Mouse (Mus musculus): Measurements from ENCODE around the gene Gm3646.

Gene Gm3646

GRCm38 (mm10) chr1:39781835-39782234 lies 23.3 kb downstream of the Gm3646 start:
- in situ Hi-C loops (cut with MboI; ENCODE audit: low sequenced_read_pairs) = no loop called here

GRCm38 (mm10) chr1:39779111-39779980 lies 25.8 kb downstream of the Gm3646 start:
- in situ Hi-C loops (cut with MboI; ENCODE audit: low sequenced_read_pairs) = no loop called here

DNA sequence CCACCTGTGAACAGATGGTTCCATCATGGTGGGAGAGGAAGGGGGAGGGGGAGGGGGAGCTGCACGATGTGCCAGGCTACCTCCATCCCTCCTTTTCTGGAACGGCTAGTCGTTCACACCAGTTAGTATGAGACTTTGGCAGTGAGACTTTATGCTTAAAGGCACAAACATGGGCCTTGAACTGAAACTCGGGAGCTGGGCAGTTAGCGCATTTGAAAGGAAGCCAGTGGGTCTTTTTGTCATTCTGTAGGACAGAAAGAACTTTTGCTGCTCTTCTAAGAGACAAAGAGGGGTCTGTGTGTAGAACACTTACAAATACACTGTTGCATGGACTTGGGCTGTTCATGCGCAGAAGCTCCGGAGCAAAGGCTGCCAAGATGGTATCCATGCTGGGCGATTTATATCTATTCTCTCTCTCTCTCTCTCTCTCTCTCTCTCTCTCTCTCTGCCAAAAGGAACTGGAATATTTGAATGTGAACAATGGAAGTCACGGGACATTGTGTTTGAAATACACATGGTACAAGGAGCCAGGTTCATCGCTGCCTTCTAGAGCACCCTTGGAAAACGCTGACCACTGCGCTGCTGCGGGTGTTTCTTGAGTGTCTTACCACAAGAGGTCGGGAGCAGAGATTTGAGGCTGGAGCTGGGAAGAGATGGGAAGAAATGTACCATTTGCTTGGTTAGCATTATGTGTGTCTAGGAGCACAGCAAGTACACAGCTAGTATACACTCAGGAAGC lies 31.0 kb downstream of the Gm3646 start:
- in situ Hi-C loops (cut with MboI; ENCODE audit: low sequenced_read_pairs) = no loop called here

- in situ Hi-C loops (cut with MboI; ENCODE audit: low sequenced_read_pairs) = no loop called here
These were observed 31.6 kb downstream of the Gm3646 start for GRCm38 (mm10) chr1:39773551-39773950.

- in situ Hi-C loops (cut with MboI; ENCODE audit: low sequenced_read_pairs) = no loop called here
These were observed 32.6 kb downstream of the Gm3646 start for GRCm38 (mm10) chr1:39772401-39773095.

GRCm38 (mm10) chr1:39770436-39770835 lies 34.7 kb downstream of the Gm3646 start:
- in situ Hi-C loops (cut with MboI; ENCODE audit: low sequenced_read_pairs) = no loop called here

- in situ Hi-C loops (cut with MboI; ENCODE audit: low sequenced_read_pairs) = no loop called here
These were observed 37.1 kb downstream of the Gm3646 start for GRCm38 (mm10) chr1:39768017-39768416.

- in situ Hi-C loops (cut with MboI; ENCODE audit: low sequenced_read_pairs) = no loop called here
These were observed 39.2 kb downstream of the Gm3646 start for GRCm38 (mm10) chr1:39765854-39766493.

GRCm38 (mm10) chr1:39762025-39762370 lies 43.1 kb downstream of the Gm3646 start:
- in situ Hi-C loops (cut with MboI; ENCODE audit: low sequenced_read_pairs) = no loop called here

- in situ Hi-C loops (cut with MboI; ENCODE audit: low sequenced_read_pairs) = no loop called here
These were observed 43.7 kb downstream of the Gm3646 start for GRCm38 (mm10) chr1:39761211-39762024.

DNA sequence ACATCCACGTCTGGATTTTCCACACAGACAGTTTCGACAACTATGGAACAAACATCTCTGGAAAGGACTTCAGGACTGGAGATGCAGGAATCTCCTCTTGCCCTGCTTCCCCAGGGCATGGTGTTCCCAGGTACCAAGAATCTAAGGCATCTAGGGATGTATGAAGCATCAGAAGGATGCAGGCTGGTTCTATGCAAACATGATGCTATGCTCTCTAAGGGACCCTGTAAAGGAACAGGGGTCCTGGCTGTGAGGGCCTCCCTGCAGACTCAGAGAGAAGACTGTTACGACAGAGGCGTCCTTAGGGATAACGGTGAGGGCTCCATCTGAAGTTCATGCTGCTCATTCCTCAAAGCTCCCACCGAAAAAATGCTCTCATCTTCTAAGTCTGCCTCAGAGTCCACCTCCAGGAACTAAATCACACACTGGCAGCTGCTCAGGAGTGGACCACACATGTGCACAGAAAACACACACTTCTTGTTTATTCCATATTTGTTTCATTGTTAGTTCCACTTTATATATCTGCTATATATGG lies 44.9 kb downstream of the Gm3646 start:
- in situ Hi-C loops (cut with MboI; ENCODE audit: low sequenced_read_pairs) = no loop called here

- in situ Hi-C loops (cut with MboI; ENCODE audit: low sequenced_read_pairs) = no loop called here
These were observed 45.6 kb downstream of the Gm3646 start for GRCm38 (mm10) chr1:39759231-39760175.

DNA sequence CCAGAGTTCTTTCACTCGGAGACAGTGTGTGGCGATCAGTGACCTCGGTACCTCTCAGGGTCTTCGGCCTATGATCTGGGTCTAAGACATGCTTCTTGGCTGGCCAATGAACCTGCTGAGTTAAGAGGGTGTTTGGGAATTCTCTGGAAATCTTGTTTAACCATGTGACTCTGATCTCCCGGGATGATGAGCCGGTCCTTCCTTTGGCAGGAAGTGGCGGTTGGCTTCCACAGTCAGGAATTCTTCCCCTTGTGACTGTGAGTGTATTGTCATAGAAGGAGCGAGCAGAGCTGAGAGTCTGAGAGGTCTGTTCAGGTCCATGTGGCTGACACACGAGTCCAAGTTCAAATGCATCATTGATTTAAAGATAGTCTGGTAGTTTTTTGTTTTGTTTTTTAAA lies 46.9 kb downstream of the Gm3646 start:
- in situ Hi-C loops (cut with MboI; ENCODE audit: low sequenced_read_pairs) = no loop called here

DNA sequence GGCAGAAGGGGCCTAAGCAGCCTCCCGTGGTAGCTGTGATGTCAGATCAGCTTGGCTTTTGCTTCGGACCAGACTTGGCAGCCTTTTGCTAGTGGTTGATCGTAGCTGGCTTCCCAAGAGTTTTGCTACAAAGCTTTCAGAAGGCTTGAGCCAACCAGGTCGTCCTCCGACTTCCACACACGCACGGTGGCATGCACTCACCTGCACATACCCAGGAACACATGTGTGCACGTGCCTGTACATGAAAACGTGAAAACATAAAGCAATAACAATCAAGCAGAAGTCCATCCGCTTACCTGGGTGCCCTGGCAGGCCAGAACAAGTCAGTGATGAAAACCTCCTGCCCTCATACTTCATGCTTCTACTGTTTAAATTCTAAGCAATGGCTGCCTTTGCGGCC lies 48.2 kb downstream of the Gm3646 start:
- in situ Hi-C loops (cut with MboI; ENCODE audit: low sequenced_read_pairs) = no loop called here

- in situ Hi-C loops (cut with MboI; ENCODE audit: low sequenced_read_pairs) = no loop called here
These were observed 50.7 kb downstream of the Gm3646 start for GRCm38 (mm10) chr1:39754224-39754957.

All from CH12F3 (cell line).